Mouse (Mus musculus) neutrophil, adult 65 days (primary cell): ENCODE data around the gene D230025D16Rik. TPM values are rescaled to one million over a fixed set of nuclear protein-coding genes. Genes with fewer than 3 reads are reported as not detected.

Experiments
- total RNA-seq: library from RNA; stranded (reverse); gene quantifications from 2 replicates; pipeline ENCODE4 v1.2.4, GENCODE M21; 2023

D230025D16Rik gene
- total RNA-seq = 39.6 and 54.8 TPM in 2 replicates

DNA sequence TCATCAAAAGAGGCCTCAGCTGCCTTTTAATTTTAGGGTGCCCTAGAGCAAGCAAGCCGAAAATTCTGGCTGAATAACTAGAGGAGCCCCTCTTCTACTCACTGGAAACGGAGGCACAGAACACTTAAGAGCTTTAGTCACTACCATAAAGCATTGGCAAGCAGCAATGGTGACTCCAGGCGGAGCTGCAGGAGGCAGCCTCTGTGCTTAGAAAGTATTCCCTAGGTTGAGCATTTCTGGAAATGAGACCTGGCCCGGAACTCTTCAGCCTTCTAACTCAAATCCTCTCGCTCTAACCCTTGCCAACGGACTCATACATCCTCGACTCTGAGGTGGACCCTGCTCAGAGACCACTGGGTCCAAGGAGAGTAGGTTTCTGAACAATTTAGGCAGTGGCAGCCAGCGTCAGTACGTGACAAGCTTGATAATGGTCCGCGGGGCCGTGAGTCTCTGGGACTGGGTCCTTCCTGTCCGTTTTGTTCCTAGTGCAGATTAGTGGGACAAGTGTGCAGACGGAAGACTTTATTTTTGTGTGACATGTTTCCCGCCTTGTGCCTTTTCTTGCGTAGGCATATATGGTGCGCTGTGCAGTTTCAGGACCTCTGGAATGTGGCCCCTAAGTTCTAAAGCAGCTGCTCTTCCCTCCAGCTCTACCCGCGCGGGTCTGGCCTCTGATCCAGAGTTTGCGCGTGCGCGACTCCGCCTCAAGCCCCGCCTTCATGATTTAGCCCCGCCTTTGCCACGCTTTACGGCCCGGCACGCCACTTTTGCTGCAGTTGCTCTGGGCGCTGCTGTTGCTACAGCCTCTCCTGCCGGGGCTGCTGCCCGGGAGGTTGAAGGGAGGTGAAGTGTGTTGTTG lies at the start of gene D230025D16Rik:
TSS of gene D230025D16Rik (plus strand) at position 733 of the 859 bp plus-strand sequence.

GRCm38 (mm10) chr8:105254966-105255350 lies 30.0 kb downstream of the D230025D16Rik start, which contains the start of gene B3gnt9:
B3gnt9 (minus strand) TSS chr8:105255153.

DNA sequence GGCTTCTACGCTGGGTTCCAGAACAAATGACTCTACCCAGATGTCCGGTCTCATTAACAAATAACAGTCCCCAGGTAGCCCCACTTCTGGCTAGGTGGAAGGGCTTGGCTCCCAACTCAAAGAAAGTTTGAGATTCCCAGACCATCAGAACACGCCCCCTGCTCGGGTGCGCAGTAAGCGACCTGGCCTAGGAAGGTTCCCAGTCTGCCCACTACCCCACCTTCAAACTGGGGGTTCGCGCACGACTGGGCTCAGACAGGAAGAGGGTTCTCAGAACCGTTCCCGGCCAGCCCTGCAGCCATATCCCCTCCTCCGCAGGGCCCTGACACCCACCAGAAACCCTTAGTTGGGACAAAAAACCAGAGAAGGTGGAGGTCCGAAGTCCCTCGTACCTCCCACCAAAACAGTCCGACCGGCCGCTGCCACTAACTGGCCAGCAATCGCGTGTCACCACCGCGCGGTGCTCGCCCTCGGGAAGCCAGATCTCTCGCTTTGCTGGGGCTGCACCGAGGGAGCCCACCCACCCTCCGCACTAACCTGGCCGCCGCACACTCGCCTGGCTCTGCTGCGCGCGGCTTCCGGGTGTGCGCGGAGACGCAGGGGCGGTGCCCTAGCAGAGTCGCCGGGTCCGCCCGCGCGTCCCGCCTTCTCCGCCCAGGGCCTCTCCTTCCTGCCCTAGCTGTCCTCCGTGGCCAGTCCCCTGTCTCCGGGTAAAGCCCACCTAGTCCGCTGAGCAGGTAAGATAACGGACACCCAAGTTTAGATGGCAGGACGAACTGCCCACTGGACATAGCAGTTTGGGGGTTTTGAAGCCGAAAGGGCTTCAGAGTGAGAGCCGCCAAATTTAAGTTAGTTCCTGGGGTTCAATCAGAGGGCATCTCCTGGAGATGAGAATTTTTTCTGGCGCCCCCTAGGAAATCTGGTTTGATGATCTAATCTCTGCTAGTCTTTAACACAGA lies 39.4 kb downstream of the D230025D16Rik start, which contains the start of the genes Tradd and Fbxl8:
TSS of gene Tradd (minus strand) at position 586 of the 959 bp plus-strand sequence.
TSS of gene Fbxl8 (plus strand) at position 625 of the 959 bp plus-strand sequence.

GRCm38 (mm10) chr8:105269461-105269947 lies 44.6 kb downstream of the D230025D16Rik start, which contains the start of gene Hsf4:
Hsf4 (plus strand) TSS chr8:105269801.

GRCm38 (mm10) chr8:105275840-105276239 lies 50.9 kb downstream of the D230025D16Rik start, which contains the start of gene Nol3:
Nol3 (plus strand) TSS chr8:105276140.

DNA sequence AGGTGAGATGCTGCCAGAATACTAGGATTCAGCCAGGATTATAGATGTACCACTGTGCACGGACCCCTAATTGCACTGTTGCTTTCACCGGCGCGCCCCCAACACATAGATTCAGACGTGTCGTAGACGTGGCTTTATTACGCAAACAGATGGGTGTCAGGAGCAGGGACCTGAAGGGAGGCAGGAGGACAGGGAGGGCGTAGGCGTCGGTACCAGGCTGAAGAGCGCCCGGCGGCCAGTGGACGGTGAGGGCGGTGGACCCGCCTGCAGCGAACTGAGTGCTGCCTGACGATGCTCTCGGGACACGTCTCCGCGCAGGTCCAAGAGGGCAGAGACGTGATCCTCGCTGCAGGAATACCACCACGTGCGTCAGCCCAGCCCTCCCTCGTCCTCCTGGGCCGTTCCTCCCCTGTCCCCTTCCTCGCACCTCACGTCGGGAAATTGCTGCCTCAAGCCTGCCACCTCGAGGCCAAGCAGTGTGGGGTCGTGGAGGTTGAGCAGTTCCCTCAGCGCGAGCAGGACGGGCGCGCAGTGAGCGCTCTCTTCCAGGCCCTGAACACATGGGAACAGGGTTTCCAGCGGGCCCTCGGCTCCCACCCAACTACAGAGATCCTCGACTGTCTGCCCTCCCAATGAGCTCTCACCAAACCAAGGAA lies 65.0 kb downstream of the D230025D16Rik start, which contains the start of gene 4931428F04Rik:
TSS of gene 4931428F04Rik (minus strand) at position 60 of the 656 bp plus-strand sequence.

DNA sequence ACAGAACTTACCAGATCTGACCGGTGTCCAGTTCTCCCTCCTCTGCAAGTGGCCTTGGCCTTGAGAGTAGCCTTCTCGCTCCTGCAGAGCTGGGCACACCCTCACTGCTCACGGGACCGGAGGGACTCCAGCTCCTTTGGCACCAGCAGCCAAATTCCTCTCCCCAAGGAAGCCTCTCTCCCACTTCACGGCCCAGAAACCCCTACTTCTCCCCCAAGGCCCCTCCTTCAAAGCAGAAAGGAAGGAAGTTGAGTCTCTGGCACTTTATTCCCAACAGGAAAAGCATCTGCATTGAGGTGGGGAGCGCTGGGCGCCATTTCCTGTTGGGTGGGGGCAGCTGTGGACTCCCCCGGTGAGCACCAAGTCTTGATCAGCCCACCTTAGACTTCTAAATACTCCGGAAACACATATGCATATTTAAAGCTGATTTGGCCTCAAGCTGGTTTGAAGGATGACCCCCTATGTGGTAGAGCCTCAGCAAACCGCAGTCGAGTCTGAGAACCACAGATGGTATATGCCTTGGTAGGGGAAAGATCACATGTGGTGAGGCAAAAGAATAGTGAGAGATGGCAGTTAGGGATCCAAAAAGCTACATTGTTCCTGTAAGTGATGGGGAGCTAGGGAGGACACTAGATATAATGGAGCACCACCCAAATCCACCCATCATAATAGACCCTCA lies 71.1 kb downstream of the D230025D16Rik start, which contains the start of gene Exoc3l:
TSS of gene Exoc3l (minus strand) at position 207 of the 679 bp plus-strand sequence.

GRCm38 (mm10) chr8:105297511-105298192 lies 72.7 kb downstream of the D230025D16Rik start, which contains the start of gene E2f4:
E2f4 (plus strand) TSS chr8:105297663.

Other genes with a start within 250 kb of the D230025D16Rik start
- gene Ces2h, start 224.3 kb upstream of the D230025D16Rik start, total RNA-seq = not detected in 2 replicates
- gene Ces3a, start 176.5 kb upstream of the D230025D16Rik start, total RNA-seq = not detected in 2 replicates
- not detected in 2 replicates for gene Ces3b, start 141.4 kb upstream of the D230025D16Rik start, total RNA-seq
- not detected in 2 replicates for gene Ces4a, start 93.3 kb upstream of the D230025D16Rik start, total RNA-seq
- 62.9 and 82.1 TPM in 2 replicates for gene Cbfb, start 54.5 kb upstream of the D230025D16Rik start, total RNA-seq
- 0.50 and 0.95 TPM in 2 replicates for gene B3gnt9, start 30.0 kb downstream of the D230025D16Rik start, total RNA-seq
- gene Tradd, start 39.5 kb downstream of the D230025D16Rik start, total RNA-seq = 19.4 and 27.8 TPM in 2 replicates
- gene Fbxl8, start 39.5 kb downstream of the D230025D16Rik start, total RNA-seq = 3.3 and 4.7 TPM in 2 replicates
- not detected in 2 replicates for gene Hsf4, start 44.7 kb downstream of the D230025D16Rik start, total RNA-seq
- gene Nol3, start 51.0 kb downstream of the D230025D16Rik start, total RNA-seq = not detected in 2 replicates
- gene 4931428F04Rik, start 64.7 kb downstream of the D230025D16Rik start, total RNA-seq = 0.63 and 0.95 TPM in 2 replicates
- 0.32 and 0.59 TPM in 2 replicates for gene Exoc3l, start 71.0 kb downstream of the D230025D16Rik start, total RNA-seq
- 40.5 and 43.1 TPM in 2 replicates for gene E2f4, start 72.5 kb downstream of the D230025D16Rik start, total RNA-seq
- gene Elmo3, start 80.5 kb downstream of the D230025D16Rik start, total RNA-seq = 0.68 and 0.98 TPM in 2 replicates
- 6.1 and 7.4 TPM in 2 replicates for gene Lrrc29, start 101.1 kb downstream of the D230025D16Rik start, total RNA-seq
- gene Tmem208, start 101.2 kb downstream of the D230025D16Rik start, total RNA-seq = 22.7 and 23.8 TPM in 2 replicates
- 64.1 and 65.5 TPM in 2 replicates for gene Fhod1, start 122.8 kb downstream of the D230025D16Rik start, total RNA-seq
- gene Slc9a5, start 123.7 kb downstream of the D230025D16Rik start, total RNA-seq = 1.2 and 2.2 TPM in 2 replicates
- gene Plekhg4, start 148.1 kb downstream of the D230025D16Rik start, total RNA-seq = 0.73 and 1.3 TPM in 2 replicates
- 0.32 and 1.1 TPM in 2 replicates for gene Kctd19, start 188.4 kb downstream of the D230025D16Rik start, total RNA-seq
- not detected in 2 replicates for gene Lrrc36, start 188.4 kb downstream of the D230025D16Rik start, total RNA-seq
- 14.4 and 17.1 TPM in 2 replicates for gene Tppp3, start 246.4 kb downstream of the D230025D16Rik start, total RNA-seq